Mouse (Mus musculus) retina, adult 2 months (tissue): Measurements from ENCODE around the gene Pde4a.
"Not testable (repeated sequence)": the region's sequence is repeated elsewhere in the genome, so short reads cannot be mapped to it uniquely, and the experiment has no call there.

Experiments used
- DNase-seq: peaks from one replicate; pipeline ENCODE4 v3.0.0-alpha.2; 2012; ENCODE audit warnings: low read depth, low spot score

Gene Pde4a

GRCm38 (mm10) chr9:21219820-21220219 lies 54.3 kb downstream of the Pde4a start:
- DNase-seq, result no peak

GRCm38 (mm10) chr9:21220490-21221382 lies 55.2 kb downstream of the Pde4a start:
- peak; percentile 80 for DNase-seq

- DNase-seq, result no peak
Observed at GRCm38 (mm10) chr9:21221383-21221929, 55.9 kb downstream of the Pde4a start.

- DNase-seq, result not testable (repeated sequence)
Observed at GRCm38 (mm10) chr9:21223490-21223889, 58.0 kb downstream of the Pde4a start.

- DNase-seq, result no peak
Observed at GRCm38 (mm10) chr9:21223906-21224305, 58.4 kb downstream of the Pde4a start.

- no peak for DNase-seq
Observed at GRCm38 (mm10) chr9:21224576-21225414, 59.3 kb downstream of the Pde4a start.

GRCm38 (mm10) chr9:21225415-21225758 lies 59.9 kb downstream of the Pde4a start:
- DNase-seq, result no peak

GRCm38 (mm10) chr9:21227342-21227741 lies 61.8 kb downstream of the Pde4a start:
- DNase-seq, result no peak

- no peak for DNase-seq
Observed at GRCm38 (mm10) chr9:21231551-21231950, 66.0 kb downstream of the Pde4a start.

- no peak for DNase-seq
Observed at GRCm38 (mm10) chr9:21232867-21233266, 67.4 kb downstream of the Pde4a start.

- no peak for DNase-seq
Observed at GRCm38 (mm10) chr9:21233366-21233765, 67.9 kb downstream of the Pde4a start.

- no peak for DNase-seq
Observed at GRCm38 (mm10) chr9:21233805-21234204, 68.3 kb downstream of the Pde4a start.

- no peak for DNase-seq
Observed at GRCm38 (mm10) chr9:21235341-21235740, 69.8 kb downstream of the Pde4a start.

- no peak for DNase-seq
Observed at GRCm38 (mm10) chr9:21236991-21237367, 71.5 kb downstream of the Pde4a start.

GRCm38 (mm10) chr9:21237368-21238003 lies 72.0 kb downstream of the Pde4a start:
- DNase-seq, result no peak

- DNase-seq, result no peak
Observed at GRCm38 (mm10) chr9:21238004-21238732, 72.7 kb downstream of the Pde4a start.

GRCm38 (mm10) chr9:21238733-21239464 lies 73.4 kb downstream of the Pde4a start, which contains the start of gene Keap1:
Gene Keap1, minus strand, starts transcription at chr9:21239361.
- DNase-seq, result peak; percentile 66

GRCm38 (mm10) chr9:21239465-21239848 lies 73.9 kb downstream of the Pde4a start:
- DNase-seq, result no peak

- peak; percentile 72 for DNase-seq
Observed at GRCm38 (mm10) chr9:21241343-21241742, 75.8 kb downstream of the Pde4a start.

- DNase-seq, result no peak
Observed at GRCm38 (mm10) chr9:21243826-21244427, 78.4 kb downstream of the Pde4a start.
